ENCODE assay signal across 18 mouse cellular contexts in genomic region chr10:108298261-108298660, GRCm38 (mm10). TPM values are rescaled to one million over a fixed set of nuclear protein-coding genes. Genes with fewer than 3 reads are reported as not detected.
"Had no signal": no experiment of that assay in that cellular context is flagged by ENCODE, and none has a peak within 500 bp of the region (broad histone marks: within the 10 kb centered on the region; RNA-seq: fewer than 3 reads in every experiment).

No protein-coding gene starts in this region.

- H3K4me3 ChIP-seq: midbrain, embryonic 10.5 days; midbrain, embryonic 12.5 days; myocyte; neural tube, embryonic 13.5 days; neural tube, embryonic 15.5 days; stomach, embryonic 15.5 days had no signal

- DNase-seq: lung, adult 18-20 months; lung, embryonic 14.5 days; lung, postnatal 10 days; lung, postnatal 4 days; midbrain, embryonic 14.5 days; right cerebral cortex, postnatal 14 days; thymus, adult 2 months; thymus, postnatal 25 days; thymus, postnatal 4 days had no signal

- H3K9ac ChIP-seq: lung, embryonic 14.5 days; midbrain, embryonic 12.5 days; neural tube, embryonic 13.5 days; neural tube, embryonic 15.5 days; stomach, embryonic 15.5 days had no signal

- H3K27ac ChIP-seq: midbrain, embryonic 10.5 days; midbrain, embryonic 12.5 days; neural tube, embryonic 13.5 days; neural tube, embryonic 15.5 days; stomach, embryonic 15.5 days; stomach, postnatal 0 days had no signal

- H3K27me3 ChIP-seq: midbrain, embryonic 12.5 days; neural tube, embryonic 13.5 days; neural tube, embryonic 15.5 days; stomach, embryonic 15.5 days had no signal

- H3K4me2 ChIP-seq: lung, embryonic 14.5 days; midbrain, embryonic 12.5 days; neural tube, embryonic 13.5 days; neural tube, embryonic 15.5 days; stomach, embryonic 15.5 days had no signal

- ATAC-seq: midbrain, embryonic 16.5 days had no signal

- H3K9me3 ChIP-seq: midbrain, embryonic 10.5 days; midbrain, embryonic 12.5 days; neural tube, embryonic 13.5 days; neural tube, embryonic 15.5 days; stomach, embryonic 15.5 days had no signal

- H3K36me3 ChIP-seq: midbrain, embryonic 10.5 days; midbrain, embryonic 12.5 days; neural tube, embryonic 13.5 days; neural tube, embryonic 15.5 days; stomach, embryonic 15.5 days had no signal

- H3K4me1 ChIP-seq: midbrain, embryonic 10.5 days; stomach, embryonic 15.5 days had no signal

RNA-seq across cellular contexts. Expression of gene Pawr, which starts 33.7 kb away (rescaled TPM):
- total RNA-seq: megakaryocyte-erythroid progenitor cell, adult 5-6 weeks had no signal
